Mouse (Mus musculus) c-Kit-positive CD71-negative TER-119-negative erythroid progenitor cells, embryonic 14.5 days (primary cell): ENCODE results near the gene Prpf6.

Source experiments
- DNase-seq: peaks from one replicate; pipeline ENCODE4 v3.0.0-alpha.2; 2013; ENCODE audit warnings: low read depth

Gene Prpf6

DNA sequence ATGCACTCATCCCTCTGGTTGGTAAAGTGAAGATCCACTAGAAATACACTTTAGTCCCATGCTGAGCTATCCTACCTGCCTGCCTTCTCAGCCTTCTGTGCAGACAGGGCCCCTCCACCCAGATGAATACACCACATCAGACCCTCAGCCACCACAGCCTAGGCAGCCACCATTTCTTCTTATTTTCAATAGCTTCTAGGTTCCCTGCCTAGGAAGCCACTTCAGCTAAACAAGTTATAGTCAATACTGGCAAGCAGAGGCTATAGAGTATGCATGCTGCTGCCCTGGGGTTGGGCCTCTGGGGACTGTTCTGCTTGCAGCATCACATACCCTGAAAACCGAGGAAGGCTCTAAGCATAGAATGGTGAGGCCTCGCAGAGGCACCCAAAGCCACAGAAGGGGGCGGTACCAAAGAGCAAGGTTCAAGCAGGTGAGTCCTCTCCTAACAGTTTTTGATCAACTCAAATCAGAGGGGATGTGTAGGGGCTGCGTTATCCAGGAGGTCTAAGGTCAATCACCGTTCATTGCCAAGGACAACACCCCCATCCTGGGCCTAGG, at the start of gene Prpf6:
Gene Prpf6, plus strand, starts transcription at position 341 of the 558 bp plus-strand sequence.
- DNase-seq, result no peak

DNA sequence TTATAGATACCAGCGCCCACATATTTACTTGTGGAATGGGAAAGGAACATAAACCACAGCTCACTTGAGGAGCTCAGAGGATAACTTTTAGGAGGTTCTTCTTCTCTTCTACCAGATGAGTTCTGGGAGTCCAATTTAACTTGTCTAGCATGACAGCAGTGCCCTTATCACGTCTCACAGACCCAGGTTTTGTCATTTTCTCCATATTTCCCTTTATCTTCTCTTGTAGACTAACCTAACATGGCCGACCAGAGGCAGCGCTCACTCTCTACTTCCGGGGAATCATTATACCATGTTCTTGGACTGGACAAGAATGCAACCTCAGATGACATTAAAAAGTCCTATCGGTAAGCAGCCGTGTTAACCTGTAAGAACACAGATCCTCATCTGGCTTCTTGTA, 45.5 kb upstream of the Prpf6 start:
- DNase-seq, result no peak

DNA sequence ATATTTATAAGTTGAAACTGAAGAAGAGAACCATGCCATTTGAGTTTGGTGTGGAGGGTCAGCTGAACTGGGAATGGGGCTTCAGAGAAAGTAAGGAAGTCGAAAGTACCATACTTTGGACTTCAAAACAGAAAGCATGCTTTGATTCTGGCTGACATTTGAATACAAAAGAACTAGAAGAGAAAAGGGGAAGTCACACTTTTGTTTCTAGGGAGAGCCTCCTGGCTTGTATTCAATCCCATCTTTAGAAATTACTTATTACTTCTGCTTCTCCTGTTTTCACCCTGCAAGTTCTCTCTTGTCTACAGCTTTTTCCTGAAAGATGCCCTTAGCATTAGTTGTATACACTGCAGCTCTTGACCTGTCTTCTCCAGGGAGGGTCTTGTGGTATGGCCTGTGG, 43.4 kb upstream of the Prpf6 start:
- DNase-seq, result no peak

DNA sequence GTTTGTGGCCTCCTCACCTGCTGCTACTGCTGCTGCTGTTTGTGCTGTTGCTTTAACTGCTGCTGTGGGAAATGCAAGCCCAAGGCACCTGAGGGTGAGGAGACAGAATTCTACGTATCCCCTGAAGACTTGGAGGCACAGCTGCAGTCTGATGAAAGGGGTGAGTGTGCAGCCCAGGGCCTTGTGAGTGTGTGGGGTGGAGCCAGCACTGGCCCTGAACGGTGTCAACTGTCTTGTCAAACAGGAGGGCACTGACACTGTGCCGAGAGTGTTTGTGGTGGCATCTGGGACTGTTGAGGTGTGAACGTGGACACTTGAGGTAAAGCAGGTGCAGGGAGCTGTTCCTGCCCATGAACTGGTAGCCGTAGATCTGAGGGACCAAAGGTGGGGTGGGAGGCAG, 43.0 kb upstream of the Prpf6 start:
- DNase-seq, result no peak

DNA sequence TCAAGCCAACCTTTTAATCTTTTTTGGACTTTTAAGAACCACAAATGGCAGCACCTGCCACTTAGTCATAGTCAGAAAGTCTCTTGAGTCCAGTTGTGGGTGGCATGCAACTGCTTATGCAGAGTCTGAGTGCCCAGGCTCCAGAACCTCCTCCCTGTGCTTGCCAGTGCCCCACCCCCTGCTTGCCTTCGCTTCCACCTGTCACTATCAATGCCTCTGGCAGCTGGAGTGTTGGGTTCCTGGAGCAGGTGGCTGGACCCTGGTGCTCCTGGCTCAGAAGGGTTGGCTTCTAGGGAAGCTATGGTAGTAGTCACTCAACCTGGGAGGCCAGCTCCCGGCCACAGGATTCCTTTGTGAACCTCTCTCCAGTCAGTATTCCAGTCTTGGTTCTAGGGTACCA, 41.4 kb upstream of the Prpf6 start:
- DNase-seq, result no peak

DNA sequence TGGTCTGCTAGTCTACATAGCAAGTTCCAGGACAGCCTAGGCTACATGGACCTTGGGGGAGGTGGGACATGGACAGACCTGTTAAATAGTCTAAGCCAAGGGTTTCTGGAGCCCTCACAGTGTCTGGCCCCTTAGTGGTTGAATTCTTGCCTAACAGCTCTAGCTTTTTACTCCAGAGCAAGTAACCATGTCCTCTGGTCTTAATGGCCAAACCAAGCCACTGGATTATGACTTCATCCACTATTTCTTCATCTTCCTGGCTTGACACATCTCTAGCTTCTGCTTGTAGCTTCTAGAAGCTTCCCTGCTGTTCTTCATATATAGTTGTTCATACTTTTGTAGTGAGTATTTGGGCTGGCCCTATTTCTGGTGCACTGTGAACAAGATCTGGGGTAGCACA, 37.9 kb upstream of the Prpf6 start:
- no peak for DNase-seq

DNA sequence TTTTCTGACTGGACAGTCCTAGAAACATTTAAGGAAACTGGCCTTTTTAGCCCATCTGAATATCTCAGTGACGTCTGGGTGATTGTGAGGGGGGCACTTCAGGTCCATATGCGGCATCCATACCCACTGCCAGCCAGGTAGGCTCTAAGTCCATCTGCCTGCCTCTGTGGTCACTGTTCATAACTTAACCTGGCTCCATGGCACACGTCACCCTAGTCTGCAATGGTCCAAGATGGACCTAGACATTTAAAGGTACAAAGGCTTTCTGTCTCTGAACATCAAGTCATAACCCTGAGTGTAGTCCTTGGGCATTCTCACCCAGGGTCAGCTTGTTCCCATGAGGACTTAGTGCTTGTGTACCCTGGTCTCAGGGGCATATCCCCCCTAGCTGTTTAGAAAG, 24.3 kb upstream of the Prpf6 start:
- DNase-seq, result no peak

DNA sequence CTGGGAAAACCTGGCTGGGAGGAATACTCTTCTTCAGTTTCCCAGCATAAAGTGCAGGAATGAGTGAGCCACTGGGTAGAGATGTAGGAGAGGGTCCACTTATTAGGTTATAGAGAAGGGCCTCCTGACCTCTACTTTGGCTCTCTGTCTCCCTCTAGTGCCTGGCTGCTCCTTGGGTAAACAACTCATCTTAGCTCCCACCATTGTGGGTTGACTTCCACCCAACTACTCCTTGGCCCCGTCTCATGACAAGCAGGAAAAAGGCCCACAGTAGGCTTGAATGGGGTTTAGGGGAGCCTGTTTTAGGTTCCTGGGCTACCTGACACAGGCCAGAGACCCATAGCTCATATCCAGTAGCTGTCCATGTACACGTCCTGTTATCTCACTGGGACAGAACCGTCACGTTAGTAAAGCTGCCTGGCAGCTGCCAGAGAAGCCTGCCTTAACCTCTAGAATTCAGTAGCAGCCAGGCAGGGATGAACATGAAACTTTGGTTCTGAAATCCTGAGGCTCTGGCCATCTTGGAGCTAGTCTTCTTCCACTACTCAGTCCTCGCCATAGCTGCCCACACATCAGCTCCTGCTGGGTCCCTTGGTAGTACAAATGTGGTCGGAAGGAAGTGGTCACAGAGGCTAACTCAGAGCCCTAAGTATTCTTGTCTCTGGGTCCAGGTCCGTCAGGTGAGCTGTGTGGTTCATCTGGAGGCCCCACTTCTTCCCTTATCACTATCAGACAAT, 23.2 kb upstream of the Prpf6 start:
- peak; percentile 62 for DNase-seq

DNA sequence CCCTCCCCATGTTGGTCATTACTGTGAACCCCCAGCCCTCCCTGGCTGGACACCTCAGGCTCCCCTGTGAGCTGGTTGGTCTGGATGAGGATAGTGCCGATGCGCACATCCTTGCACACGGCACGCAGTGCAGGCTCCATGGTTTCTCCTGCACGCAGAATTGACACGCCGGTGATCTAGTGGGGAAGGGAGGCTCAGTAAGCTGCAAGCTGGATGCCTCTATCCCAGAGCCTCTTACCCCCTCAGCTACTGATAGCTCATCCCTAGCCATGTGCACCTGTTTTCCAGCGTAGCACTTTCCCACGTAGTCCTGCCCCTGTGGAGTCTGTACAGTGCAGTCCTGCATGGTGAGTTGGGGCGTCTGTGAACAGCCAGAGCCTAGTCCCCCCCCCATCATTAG, 21.8 kb upstream of the Prpf6 start:
- no peak for DNase-seq

DNA sequence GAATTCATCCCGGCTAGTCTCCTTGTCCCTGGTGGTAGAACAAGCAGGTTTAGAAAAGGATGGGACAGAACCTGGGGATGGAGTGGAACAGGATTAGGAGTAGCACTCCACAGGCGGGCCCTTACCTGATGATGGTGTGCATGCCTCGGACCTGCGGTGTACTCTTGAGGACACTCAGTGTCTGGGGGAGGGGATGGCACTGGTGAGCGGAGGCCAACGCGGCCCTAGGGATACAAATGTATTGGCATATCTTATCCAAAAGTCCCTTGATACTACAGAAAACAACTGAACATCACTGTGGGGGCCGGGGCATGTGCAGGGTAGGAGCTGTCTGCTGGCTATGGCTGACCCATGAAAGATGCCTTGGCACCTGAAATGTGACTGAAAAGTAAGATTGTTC, 21.3 kb upstream of the Prpf6 start:
- DNase-seq, result no peak

DNA sequence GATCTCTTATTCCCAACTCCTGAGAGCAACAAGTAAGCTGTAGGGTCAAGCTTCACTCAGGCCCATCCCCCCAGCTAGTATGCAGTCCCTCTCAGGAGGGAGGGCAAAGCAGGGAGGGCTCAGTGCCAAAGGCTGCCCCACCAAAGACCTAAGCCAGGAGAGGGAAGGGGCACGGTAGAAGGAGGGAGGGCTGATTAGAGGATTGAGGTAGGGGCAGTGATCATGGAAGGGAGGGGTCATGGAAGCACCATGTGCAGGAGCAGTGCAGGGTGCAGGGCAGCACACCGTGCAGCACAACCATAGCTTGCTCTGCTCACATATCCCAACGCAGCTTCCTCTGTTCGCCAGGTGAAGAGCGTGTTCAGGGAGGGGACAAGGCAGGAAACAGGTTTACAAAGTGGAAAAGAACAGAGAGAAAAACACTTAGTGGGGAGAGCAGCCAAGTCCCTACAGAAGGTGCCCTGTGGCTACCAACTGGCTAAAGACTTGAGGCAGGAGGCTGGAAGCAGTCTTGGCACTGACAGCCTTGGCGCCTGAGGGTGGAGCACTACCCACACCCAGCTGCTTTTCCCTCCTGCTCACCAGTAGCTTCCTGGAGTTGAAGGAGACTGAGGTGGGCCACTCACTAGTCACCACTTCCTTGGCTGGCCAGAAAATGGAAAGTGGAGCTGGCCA, 20.6 kb upstream of the Prpf6 start:
- DNase-seq, result no peak

DNA sequence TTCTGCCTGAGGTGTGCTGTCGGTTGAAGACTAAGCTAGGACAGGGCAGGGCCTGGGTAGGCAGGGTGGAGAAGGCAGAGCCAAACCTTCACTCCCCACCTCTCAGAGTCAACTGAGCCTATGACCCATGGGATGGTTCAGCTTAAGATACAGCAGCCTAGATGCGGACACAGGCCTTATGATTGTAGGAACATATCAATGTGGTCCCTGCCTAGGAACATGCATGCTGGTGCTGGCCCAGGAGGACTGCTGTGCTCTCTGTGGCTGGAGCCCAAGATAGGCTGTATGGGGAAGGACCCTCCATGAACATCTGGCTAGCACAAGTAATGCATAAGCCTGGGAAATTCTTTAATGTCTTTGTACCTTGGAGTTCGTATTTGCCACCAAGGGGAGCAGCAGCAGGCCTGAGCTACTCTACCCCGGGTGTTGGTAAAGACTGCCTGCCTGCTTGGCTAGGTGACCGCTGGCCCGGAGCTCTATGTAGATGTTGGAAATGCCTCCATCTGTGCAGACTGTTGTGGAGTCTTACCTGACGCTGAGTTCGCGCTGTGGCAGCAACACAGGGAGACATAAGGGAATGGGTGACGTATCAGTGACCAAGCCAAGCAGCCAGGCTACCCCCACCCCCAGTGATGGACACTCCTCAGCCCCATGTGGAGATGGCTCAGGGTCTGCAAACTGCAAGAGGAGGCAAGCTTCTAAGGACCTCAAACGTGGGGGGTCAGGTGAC, 19.6 kb upstream of the Prpf6 start:
- DNase-seq, result no peak

DNA sequence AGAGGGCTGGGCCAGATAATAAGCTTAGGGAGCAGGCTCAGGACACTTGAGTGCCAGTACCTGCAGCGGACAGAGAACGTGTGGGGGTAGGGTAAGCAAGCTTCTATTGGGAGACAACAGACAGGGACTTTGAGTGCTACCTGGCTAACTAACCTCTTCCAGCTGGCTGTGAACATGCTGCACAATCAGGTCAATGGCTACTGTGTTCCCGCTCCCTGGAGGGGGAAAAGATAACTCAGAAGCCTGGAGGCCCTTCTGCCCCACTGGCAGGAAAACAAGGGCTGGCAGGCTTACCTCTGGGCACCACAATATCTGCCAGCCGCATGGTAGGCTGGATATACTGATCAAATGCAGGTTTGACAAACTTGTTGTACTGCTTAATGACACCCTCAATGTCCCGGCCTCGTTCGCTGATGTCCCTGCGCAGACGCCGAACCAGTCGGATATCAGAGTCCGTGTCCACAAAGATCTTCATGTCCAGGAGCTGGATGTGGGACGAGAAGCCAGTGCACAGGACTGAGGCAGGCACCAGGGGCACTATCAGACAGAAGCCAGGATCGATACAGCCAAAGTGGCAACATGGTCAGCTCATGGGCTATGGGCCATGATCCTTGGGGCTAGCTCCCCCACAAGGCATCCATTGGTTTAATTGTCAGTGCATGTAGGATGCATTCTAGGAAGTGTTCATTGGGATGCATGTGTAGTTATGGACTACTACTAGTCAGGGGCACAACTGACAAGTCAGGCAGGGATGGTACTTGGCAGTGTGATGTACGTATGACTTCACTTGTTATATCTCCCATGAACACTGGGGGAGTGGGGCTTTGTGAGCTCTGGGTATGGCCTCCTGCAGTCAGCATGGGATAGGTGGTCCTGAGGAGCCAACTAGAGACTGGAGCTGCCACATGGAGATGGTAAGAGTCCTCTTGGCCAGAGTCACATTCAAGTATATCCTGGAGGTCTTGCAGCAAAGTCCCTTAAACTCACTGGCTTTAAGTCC, 18.4 kb upstream of the Prpf6 start:
- DNase-seq, result no peak

DNA sequence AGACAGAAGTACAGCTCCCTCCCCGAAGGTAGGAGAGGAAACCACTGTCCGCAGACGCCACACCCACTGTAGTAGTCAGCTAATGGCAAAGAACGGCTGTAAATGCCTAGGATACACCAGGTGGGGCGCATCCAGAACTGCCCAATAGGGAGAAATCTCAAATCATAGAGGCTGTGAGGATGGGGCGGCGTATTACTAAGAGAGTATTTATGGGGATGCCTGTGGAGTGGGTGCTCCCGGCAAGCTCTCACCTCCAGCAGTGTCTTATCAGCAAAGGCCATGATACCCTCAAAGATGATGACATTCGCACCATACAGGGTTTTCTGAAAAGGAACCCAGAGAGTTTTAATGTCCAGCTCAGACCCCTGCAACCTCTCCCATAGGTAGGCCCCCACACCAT, 17.7 kb upstream of the Prpf6 start:
- no peak for DNase-seq

DNA sequence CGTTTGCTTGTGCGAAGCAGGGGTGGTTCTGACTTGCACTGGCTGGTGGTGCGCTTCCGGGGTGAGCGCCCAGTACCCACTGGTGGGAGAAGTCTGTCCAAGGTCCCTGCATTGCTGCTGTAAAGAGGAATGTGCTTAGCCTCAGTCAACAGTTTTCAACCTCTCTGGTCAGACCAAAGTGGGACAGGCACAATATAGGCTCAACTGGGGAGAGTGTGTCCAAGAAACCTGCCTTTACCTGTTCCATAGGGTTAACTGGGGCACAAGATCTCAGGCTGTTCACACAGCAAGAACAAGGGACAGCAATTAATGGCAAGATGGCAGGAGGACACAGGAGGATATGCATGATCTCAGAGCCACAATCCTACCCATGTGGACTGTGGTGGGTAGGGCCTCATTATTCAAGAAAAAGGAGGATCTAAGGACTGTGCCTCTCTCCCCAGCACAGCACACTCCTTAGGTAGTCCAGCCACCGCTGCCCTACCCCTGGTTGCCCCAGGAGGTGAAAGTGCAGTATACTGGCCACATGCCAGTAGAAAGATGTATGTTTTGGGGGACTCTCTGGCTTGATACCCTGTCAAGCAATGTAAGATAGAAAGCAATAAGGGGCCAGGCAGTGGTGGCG, 16.6 kb upstream of the Prpf6 start:
- no peak for DNase-seq

DNA sequence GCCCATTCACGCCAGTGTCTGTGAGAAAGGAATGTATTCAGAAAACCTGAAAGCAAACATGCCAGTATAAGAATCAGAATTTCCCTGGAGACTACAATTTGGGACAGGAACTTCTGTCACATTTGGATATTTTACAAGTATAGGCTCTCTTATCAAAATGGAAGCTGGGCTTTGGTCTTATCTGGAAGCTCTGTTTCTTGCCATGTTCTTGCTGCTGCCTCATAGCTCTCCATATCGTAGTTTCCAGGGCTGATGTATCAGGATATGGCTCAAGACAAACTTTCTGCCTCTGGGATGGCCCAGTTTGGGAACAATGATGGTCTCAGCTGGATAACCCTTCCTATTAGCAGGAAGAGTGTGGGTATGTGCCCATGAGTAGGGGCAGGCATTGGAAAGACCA, 15.1 kb upstream of the Prpf6 start:
- DNase-seq, result no peak

DNA sequence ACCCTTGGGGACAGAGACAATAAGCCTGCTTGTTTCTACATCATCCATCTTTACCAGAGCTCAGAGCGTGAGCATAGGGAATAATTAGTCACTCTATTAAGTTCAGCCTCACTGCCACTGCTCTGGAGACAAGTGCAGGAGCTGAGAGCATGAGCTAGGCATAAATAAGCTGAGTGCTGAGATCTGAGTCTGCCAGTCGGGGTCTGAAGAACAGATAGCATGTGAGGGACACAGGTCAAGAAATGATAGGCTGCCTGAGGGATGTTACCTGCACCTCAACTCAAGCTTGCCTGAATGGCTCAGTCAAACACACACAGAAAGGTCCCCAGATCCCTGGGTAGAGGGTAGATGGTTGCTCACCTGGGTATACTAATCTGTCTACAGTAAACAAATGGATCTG, 14.5 kb upstream of the Prpf6 start:
- no peak for DNase-seq

DNA sequence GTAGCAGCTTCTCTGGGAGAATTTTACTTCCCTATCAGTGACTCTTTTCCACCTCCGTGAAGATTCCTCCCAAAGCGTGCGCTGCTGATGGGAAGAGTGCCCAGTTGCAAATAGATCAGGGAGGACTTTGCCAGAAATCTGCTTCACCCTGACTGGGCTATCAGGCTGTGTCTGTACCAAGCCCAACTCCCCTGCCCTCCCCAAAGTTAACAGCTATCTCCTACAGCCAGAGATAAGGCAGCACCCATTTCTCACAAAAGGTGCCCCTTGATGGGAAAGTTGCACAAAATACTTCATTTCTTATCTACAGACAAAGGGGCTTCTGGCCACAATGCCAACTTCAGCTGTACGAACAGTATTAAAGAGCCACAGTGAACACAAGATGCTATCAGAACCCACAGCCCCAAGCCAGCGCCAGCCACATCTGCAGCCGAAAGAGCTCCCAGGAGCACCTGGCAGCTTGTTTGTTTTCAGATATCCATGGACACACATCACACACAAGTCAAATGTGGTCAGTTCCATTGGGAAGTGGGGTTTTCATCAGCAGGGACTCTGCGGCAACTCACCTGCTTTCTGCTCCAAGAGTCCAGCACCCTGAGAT, 13.6 kb upstream of the Prpf6 start:
- DNase-seq, result no peak

DNA sequence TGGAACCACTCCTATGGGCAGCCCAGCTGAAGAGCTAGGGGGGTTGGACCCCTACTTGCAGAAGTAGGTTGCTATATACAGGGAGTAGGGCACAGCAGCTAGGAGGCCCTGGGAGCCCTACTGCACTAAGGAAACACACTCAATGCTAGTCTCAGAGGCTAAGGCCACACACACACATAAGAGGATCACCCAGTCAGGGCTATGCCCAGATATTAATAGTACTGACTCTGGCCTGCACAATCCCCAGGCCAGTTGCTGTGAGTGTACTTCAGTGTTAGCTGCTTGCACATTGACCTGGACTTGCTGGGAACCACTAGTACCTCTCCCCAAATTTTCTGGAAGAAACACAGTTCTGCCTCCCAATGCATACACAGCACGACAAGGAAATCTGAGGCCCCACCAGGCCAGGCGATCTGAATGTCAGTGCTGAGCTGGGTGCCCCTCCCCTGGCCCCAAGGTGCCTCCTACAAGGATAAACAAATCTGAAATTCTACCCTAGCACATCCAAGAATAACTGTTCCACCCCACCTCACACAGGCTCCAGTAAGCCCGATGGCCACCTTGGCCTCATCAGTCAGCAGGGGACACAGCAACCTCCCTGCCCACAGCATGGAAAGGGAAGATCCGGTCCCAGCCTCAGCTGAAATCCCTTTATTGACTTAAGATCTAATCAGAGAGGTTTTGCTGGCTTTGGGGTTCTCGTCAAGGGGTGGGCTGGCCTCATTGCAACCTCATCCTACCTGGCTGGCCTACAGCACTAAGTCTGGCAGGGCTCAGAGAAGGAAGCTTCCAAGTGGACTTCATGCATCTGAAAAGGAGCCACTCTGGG, 12.7 kb upstream of the Prpf6 start:
- no peak for DNase-seq

DNA sequence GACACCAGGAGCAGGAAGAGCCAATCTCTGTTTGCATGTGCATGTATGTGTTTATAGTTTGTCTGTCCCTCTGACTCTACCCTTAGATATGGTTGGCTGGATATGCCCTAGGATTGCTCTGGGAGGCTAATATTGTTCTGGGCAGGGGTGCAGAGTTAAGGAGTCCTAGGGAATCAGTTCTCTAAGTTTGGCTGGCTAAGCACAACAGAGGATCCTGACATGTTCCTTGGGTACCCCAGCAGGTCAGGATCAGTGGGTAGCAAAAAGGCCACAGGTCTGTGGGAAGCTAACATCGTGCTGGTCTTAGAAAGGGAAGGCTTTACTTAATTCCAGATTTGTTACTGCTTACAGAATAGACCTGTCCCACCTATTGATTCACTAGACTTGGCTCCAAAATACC, 12.0 kb upstream of the Prpf6 start:
- DNase-seq, result no peak
